Mouse (Mus musculus) embryonic facial prominence, embryonic 13.5 days (tissue): ENCODE measurements around the gene Cdkl4. TPM values are rescaled to one million over a fixed set of nuclear protein-coding genes. Genes with fewer than 3 reads are reported as not detected.
A peak's percentile ranks its signal among the peaks of the same experiment; 100 is the strongest.

Experiments used
- ATAC-seq: fragments of 200-750 bp; cut with Nextera tagmentation; 2 replicates; pipeline ENCODE4 v1.8.0; 2017; ENCODE audit warnings: low read depth; ENCODE audit not compliant: insufficient number of reproducible peaks, insufficient read depth, low FRiP score, low TSS enrichment
- H3K27ac ChIP-seq: fragments of 300-500 bp; sonication (generic); 2 replicates; pipeline ENCODE4 v1.5.1; 2015; ENCODE audit warnings: moderate library complexity, mild to moderate bottlenecking, inconsistent platforms
- H3K27me3 ChIP-seq: fragments of 300-500 bp; sonication (generic); 2 replicates; pipeline ENCODE4 v1.6.1; 2015; ENCODE audit warnings: mild to moderate bottlenecking, inconsistent platforms
- H3K36me3 ChIP-seq: fragments of 300-500 bp; sonication (generic); 2 replicates; pipeline ENCODE4 v1.6.1; 2015; ENCODE audit warnings: mild to moderate bottlenecking, inconsistent platforms
- H3K4me1 ChIP-seq: fragments of 300-500 bp; sonication (generic); 2 replicates; pipeline ENCODE4 v1.6.1; 2015; ENCODE audit warnings: inconsistent platforms
- H3K4me2 ChIP-seq: fragments of 300-500 bp; sonication (generic); 2 replicates; pipeline ENCODE4 v1.6.1; 2015; ENCODE audit warnings: moderate library complexity, mild to moderate bottlenecking, inconsistent platforms
- H3K4me3 ChIP-seq: fragments of 300-500 bp; sonication (generic); 2 replicates; pipeline ENCODE4 v1.5.1; 2015; ENCODE audit warnings: mild to moderate bottlenecking, inconsistent platforms
- H3K9ac ChIP-seq: fragments of 300-500 bp; sonication (generic); 2 replicates; pipeline ENCODE4 v1.6.1; 2015; ENCODE audit warnings: mild to moderate bottlenecking, inconsistent platforms
- H3K9me3 ChIP-seq: fragments of 300-500 bp; sonication (generic); 2 replicates; pipeline ENCODE4 v1.6.1; 2016; ENCODE audit warnings: inconsistent platforms
- WGBS: fragments of 180-500 bp; shearing (Covaris S2); methylation state at CpG from one replicate; pipeline ENCODE4 v1.1.7; 2015; ENCODE audit warnings: mixed read lengths; 5-methylcytosine and 5-hydroxymethylcytosine counted together
- polyA plus RNA-seq: library from polyadenylated mRNA; unstranded; fragments of >200 nt; fragmentation: Nextera tagmentation; extraction: Ambion mirVana; gene quantifications from 2 replicates; pipeline ENCODE4 v1.2.1, GENCODE M21; 2015

Cdkl4 gene
- polyA plus RNA-seq, 1 experiment from 2014 or later: 0.34 TPM

- no peak overlapping the region for H3K4me3 ChIP-seq
- no peaks in the 10 kb centered on the region for H3K9me3 ChIP-seq
- no peak overlapping the region for H3K9ac ChIP-seq
- H3K4me1 ChIP-seq: peaks cover 7% of the 10 kb centered on the region
- WGBS: 80% methylated on average over 1 of the region's 1 CpGs
- no peaks in the 10 kb centered on the region for H3K27me3 ChIP-seq
- no peak overlapping the region for H3K27ac ChIP-seq
- no peak for ATAC-seq
- no peaks in the 10 kb centered on the region for H3K36me3 ChIP-seq
- H3K4me2 ChIP-seq: no peak overlapping the region
Observed at GRCm38 (mm10) chr17:80493891-80494290, 83.7 kb downstream of the Cdkl4 start.

GRCm38 (mm10) chr17:80492811-80493210 is 84.8 kb downstream of the Cdkl4 start:
- 88% methylated on average over 4 of the region's 4 CpGs for WGBS
- peaks cover 9% of the 10 kb centered on the region for H3K4me1 ChIP-seq
- no peak for ATAC-seq
- H3K4me2 ChIP-seq: no peak overlapping the region
- H3K36me3 ChIP-seq: no peaks in the 10 kb centered on the region
- no peak overlapping the region for H3K27ac ChIP-seq
- no peaks in the 10 kb centered on the region for H3K27me3 ChIP-seq
- no peak overlapping the region for H3K4me3 ChIP-seq
- no peaks in the 10 kb centered on the region for H3K9me3 ChIP-seq
- no peak overlapping the region for H3K9ac ChIP-seq

GRCm38 (mm10) chr17:80492274-80492673 is 85.3 kb downstream of the Cdkl4 start:
- Histone ChIP-seq H3K9ac (no peak overlapping the region), H3K4me1 (peaks cover 9% of the 10 kb centered on the region), H3K36me3 (no peaks in the 10 kb centered on the region), H3K4me3 (no peak overlapping the region), H3K9me3 (no peaks in the 10 kb centered on the region), H3K4me2 (no peak overlapping the region), H3K27me3 (no peaks in the 10 kb centered on the region), H3K27ac (no peak overlapping the region)
- ATAC-seq: no peak
- 91% methylated on average over 4 of the region's 4 CpGs for WGBS

GRCm38 (mm10) chr17:80490166-80490565 is 87.4 kb downstream of the Cdkl4 start:
- Histone ChIP-seq H3K36me3 (no peaks in the 10 kb centered on the region), H3K27me3 (no peaks in the 10 kb centered on the region), H3K27ac (no peak overlapping the region), H3K4me2 (no peak overlapping the region), H3K9me3 (no peaks in the 10 kb centered on the region), H3K9ac (no peak overlapping the region), H3K4me3 (no peak overlapping the region), H3K4me1 (peaks cover 9% of the 10 kb centered on the region)
- ATAC-seq: no peak
- WGBS: 51% methylated on average over 5 of the region's 5 CpGs

- ATAC-seq: no peak
- no peak overlapping the region for H3K4me3 ChIP-seq
- no peaks in the 10 kb centered on the region for H3K9me3 ChIP-seq
- H3K4me2 ChIP-seq: no peak overlapping the region
- H3K36me3 ChIP-seq: no peaks in the 10 kb centered on the region
- peaks cover 9% of the 10 kb centered on the region for H3K4me1 ChIP-seq
- 61% methylated on average over 3 of the region's 3 CpGs for WGBS
- no peak overlapping the region for H3K9ac ChIP-seq
- H3K27me3 ChIP-seq: no peaks in the 10 kb centered on the region
- H3K27ac ChIP-seq: no peak overlapping the region
Observed at GRCm38 (mm10) chr17:80488918-80489317, 88.7 kb downstream of the Cdkl4 start.

GRCm38 (mm10) chr17:80485160-80485559 is 92.5 kb downstream of the Cdkl4 start:
- no peak overlapping the region for H3K4me2 ChIP-seq
- no peak overlapping the region for H3K27ac ChIP-seq
- no peak overlapping the region for H3K4me3 ChIP-seq
- H3K36me3 ChIP-seq: no peaks in the 10 kb centered on the region
- H3K9me3 ChIP-seq: no peaks in the 10 kb centered on the region
- H3K27me3 ChIP-seq: no peaks in the 10 kb centered on the region
- no peak for ATAC-seq
- H3K4me1 ChIP-seq: peaks cover 17% of the 10 kb centered on the region
- no peak overlapping the region for H3K9ac ChIP-seq
- WGBS: 85% methylated on average over 5 of the region's 5 CpGs

GRCm38 (mm10) chr17:80480855-80481224 is 96.8 kb downstream of the Cdkl4 start:
- Histone ChIP-seq H3K27me3 (no peaks in the 10 kb centered on the region), H3K9ac (peak overlapping the region; percentile 94; the same call in 1 of the 2 replicates), H3K9me3 (no peaks in the 10 kb centered on the region), H3K36me3 (0 out of 2 replicates have a peak, but pooled peaks cover 5% of the 10 kb centered on the region), H3K27ac (peak overlapping the region; percentile 94), H3K4me3 (peak overlapping the region; percentile 94), H3K4me2 (peak overlapping the region; percentile 78), H3K4me1 (peaks cover 18% of the 10 kb centered on the region)
- WGBS: 50% methylated on average over 7 of the region's 7 CpGs
- ATAC-seq: no peak

GRCm38 (mm10) chr17:80480031-80480854 is 97.4 kb downstream of the Cdkl4 start, which contains the start of gene Sos1:
Gene Sos1 (minus strand): TSS chr17:80480453.
- no peaks in the 10 kb centered on the region for H3K27me3 ChIP-seq
- peaks cover 18% of the 10 kb centered on the region for H3K4me1 ChIP-seq
- peak within 1 kb of the TSS; percentile 94 for H3K4me3 ChIP-seq
- H3K36me3 ChIP-seq: 0 out of 2 replicates have a peak, but pooled peaks cover 5% of the 10 kb centered on the region
- peak within 1 kb of the TSS; percentile 94 for H3K9ac ChIP-seq
- H3K9me3 ChIP-seq: no peaks in the 10 kb centered on the region
- peak; percentile 83 for ATAC-seq
- H3K27ac ChIP-seq: peak within 1 kb of the TSS; percentile 94
- WGBS: under 1% methylated on average over 73 of the region's 90 CpGs
- peak within 1 kb of the TSS; percentile 78 for H3K4me2 ChIP-seq

- 0 out of 2 replicates have a peak, but pooled peaks cover 9% of the 10 kb centered on the region for H3K36me3 ChIP-seq
- H3K9me3 ChIP-seq: no peaks in the 10 kb centered on the region
- peak; percentile 38; the same call in 1 of the 2 replicates for ATAC-seq
- peaks cover 18% of the 10 kb centered on the region for H3K4me1 ChIP-seq
- H3K4me3 ChIP-seq: peak overlapping the region; percentile 94
- WGBS: under 1% methylated on average over 55 of the region's 71 CpGs
- no peaks in the 10 kb centered on the region for H3K27me3 ChIP-seq
- peak overlapping the region; percentile 94 for H3K9ac ChIP-seq
- H3K27ac ChIP-seq: peak overlapping the region; percentile 94
- peak overlapping the region; percentile 78 for H3K4me2 ChIP-seq
Observed at GRCm38 (mm10) chr17:80479295-80480030, 98.2 kb downstream of the Cdkl4 start.

GRCm38 (mm10) chr17:80477679-80478078 is 99.9 kb downstream of the Cdkl4 start:
- Histone ChIP-seq H3K4me1 (peaks cover 18% of the 10 kb centered on the region), H3K36me3 (peaks cover 12% of the 10 kb centered on the region; the same call in 1 of the 2 replicates), H3K9ac (no peak overlapping the region), H3K4me2 (no peak overlapping the region), H3K9me3 (no peaks in the 10 kb centered on the region), H3K27ac (no peak overlapping the region), H3K4me3 (no peak overlapping the region), H3K27me3 (no peaks in the 10 kb centered on the region)
- 78% methylated on average over 2 of the region's 2 CpGs for WGBS
- ATAC-seq: no peak

GRCm38 (mm10) chr17:80476496-80476895 is 101.1 kb downstream of the Cdkl4 start:
- Histone ChIP-seq H3K36me3 (peaks cover 12% of the 10 kb centered on the region; the same call in 1 of the 2 replicates), H3K4me3 (no peak overlapping the region), H3K4me1 (peaks cover 17% of the 10 kb centered on the region), H3K27me3 (no peaks in the 10 kb centered on the region), H3K9me3 (no peaks in the 10 kb centered on the region), H3K9ac (no peak overlapping the region), H3K27ac (no peak overlapping the region), H3K4me2 (no peak overlapping the region)
- ATAC-seq: no peak
- WGBS: 84% methylated on average over 4 of the region's 4 CpGs
